Mouse (Mus musculus): ENCODE results near the gene Pla1a. TPM values are rescaled to one million over a fixed set of nuclear protein-coding genes. Genes with fewer than 3 reads are reported as not detected.

Gene Pla1a
- polyA plus RNA-seq, 1 experiment from 2014 or later = 1.6 TPM

DNA sequence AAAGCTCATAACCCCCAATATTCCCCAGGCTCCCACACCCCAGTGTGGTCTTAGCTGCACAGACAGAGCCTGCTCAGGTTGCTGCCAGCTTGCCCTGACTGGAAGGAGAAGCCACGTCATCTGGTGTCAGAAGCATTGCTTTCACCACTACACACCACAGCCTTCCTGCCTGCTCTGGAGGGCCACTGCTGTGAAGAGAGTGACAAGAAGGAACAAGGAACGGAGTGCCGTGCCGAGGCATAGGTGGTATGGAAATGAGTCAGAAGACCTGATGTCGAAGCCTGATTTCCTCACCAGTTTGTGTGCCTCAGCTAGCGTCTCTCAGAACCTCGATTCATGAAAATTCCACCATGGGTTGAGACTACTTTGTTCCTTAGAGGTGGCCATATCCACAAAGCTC lies 29.3 kb downstream of the Pla1a start:
- WGBS = 88% methylated on average over 7 of the region's 7 CpGs
- H3K4me2 ChIP-seq (replicated peaks; ENCODE audit: low read depth, low read length) = no peak overlapping the region
- peak; percentile 13 for DNase-seq (ENCODE audit: low spot score)

DNA sequence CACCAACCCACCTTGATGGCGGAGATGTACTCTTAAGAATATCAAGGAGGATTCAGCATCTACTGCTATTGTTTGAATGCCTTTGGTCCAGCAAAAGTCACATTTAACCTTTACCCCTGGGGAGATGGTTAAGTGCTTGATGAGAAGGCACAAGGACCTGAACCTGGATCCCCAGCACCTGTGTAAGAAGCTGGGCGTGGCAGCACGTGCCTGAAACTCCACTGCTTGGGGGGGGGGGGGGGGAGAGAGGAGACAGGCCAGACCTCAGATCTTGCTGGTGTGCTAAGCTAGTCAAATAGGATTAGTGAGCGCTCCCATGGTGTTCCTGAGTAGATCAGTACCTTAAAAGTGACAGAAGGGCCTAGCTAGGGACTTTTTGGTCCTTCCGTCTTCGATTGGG lies 31.5 kb downstream of the Pla1a start:
- 86% methylated on average over 5 of the region's 6 CpGs for WGBS
- Histone ChIP-seq H3K4me2 (replicated peaks; ENCODE audit: low read depth, low read length) (no peak overlapping the region), H3K27me3 (replicated peaks; ENCODE audit: insufficient read depth, low read length) (no peaks in the 10 kb centered on the region), H3K4me3 (ENCODE audit: low read depth, low read length) (no peak overlapping the region), H3K27ac (ENCODE audit: low read length) (no peak overlapping the region), H3K9ac (replicated peaks; ENCODE audit: low read depth) (no peak overlapping the region), H3K4me1 (ENCODE audit: insufficient read depth, low read depth, low read length) (peaks cover 7% of the 10 kb centered on the region; the same call in 1 of the 2 replicates), H3K36me3 (ENCODE audit: insufficient read depth, low read length) (no peaks in the 10 kb centered on the region), H3K9me3 (ENCODE audit: low read length) (no peaks in the 10 kb centered on the region)
- ATAC-seq = no peak
- no peak for DNase-seq (ENCODE audit: low spot score)
- no peak for TF ChIP-seq EP300 (IDR thresholded peaks at IDR 0.05)

More for the DNA sequence above, 29.3 kb downstream of the Pla1a start:
- H3K27me3 ChIP-seq (replicated peaks; ENCODE audit: insufficient read depth, low read length) = no peaks in the 10 kb centered on the region
- no peak overlapping the region for H3K4me3 ChIP-seq (ENCODE audit: low read depth, low read length)
- H3K36me3 ChIP-seq (ENCODE audit: insufficient read depth, low read length) = no peaks in the 10 kb centered on the region
- no peak for ATAC-seq
- H3K27ac ChIP-seq (ENCODE audit: low read length) = no peak overlapping the region
- H3K9me3 ChIP-seq (ENCODE audit: low read length) = no peaks in the 10 kb centered on the region
- peaks cover 7% of the 10 kb centered on the region; the same call in 1 of the 2 replicates for H3K4me1 ChIP-seq (ENCODE audit: insufficient read depth, low read depth, low read length)
- TF ChIP-seq CTCF (IDR thresholded peaks at IDR 0.05) (no peak), EP300 (IDR thresholded peaks at IDR 0.05) (no peak)
- no peak overlapping the region for H3K9ac ChIP-seq (replicated peaks; ENCODE audit: low read depth)

DNA sequence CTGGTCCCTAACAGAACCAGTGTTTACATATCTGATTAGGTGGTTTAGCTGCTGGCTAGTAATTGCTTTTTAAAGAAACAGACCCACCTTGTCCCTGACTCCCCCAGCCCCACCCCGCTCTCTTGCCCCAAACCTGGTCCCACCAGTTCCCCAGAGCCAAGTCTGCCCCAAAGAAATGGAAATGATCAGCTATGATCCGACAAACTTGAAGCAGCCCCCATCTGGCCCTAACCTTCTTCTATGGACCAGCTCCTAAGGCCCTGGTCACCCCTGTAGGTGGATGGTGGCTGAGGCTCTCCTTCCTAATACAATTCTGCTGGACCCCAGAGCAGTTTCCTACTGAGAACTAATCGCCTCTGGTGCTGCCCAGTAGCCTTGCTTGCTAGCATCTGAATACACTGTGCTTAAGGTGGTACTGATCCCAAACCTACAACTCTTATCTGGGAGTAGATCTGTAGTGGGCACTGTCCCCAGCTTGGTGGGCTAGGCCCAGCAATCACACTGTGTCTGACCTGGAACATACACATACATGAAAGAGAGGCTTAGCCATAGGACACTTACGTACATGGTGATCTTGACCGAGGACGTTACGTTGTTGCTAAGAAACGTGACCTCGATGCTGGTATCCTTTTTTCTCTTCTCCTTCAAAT lies 32.5 kb downstream of the Pla1a start:
- TF ChIP-seq CTCF (IDR thresholded peaks at IDR 0.05) (no peak), EP300 (IDR thresholded peaks at IDR 0.05) (no peak)
- Histone ChIP-seq H3K36me3 (ENCODE audit: insufficient read depth, low read length) (no peaks in the 10 kb centered on the region), H3K9me3 (ENCODE audit: low read length) (no peaks in the 10 kb centered on the region), H3K4me1 (ENCODE audit: insufficient read depth, low read depth, low read length) (peaks cover 7% of the 10 kb centered on the region; the same call in 1 of the 2 replicates), H3K27ac (ENCODE audit: low read length) (no peak overlapping the region), H3K27me3 (replicated peaks; ENCODE audit: insufficient read depth, low read length) (no peaks in the 10 kb centered on the region), H3K4me3 (ENCODE audit: low read depth, low read length) (peak overlapping the region; percentile 10; the same call in 1 of the 2 replicates), H3K4me2 (replicated peaks; ENCODE audit: low read depth, low read length) (peak overlapping the region; percentile 54), H3K9ac (replicated peaks; ENCODE audit: low read depth) (peak overlapping the region; percentile 36; the same call in 1 of the 2 replicates)
- DNase-seq (ENCODE audit: low spot score) (no peak), ATAC-seq (no peak)
- 70% methylated on average over 9 of the region's 9 CpGs for WGBS

DNA sequence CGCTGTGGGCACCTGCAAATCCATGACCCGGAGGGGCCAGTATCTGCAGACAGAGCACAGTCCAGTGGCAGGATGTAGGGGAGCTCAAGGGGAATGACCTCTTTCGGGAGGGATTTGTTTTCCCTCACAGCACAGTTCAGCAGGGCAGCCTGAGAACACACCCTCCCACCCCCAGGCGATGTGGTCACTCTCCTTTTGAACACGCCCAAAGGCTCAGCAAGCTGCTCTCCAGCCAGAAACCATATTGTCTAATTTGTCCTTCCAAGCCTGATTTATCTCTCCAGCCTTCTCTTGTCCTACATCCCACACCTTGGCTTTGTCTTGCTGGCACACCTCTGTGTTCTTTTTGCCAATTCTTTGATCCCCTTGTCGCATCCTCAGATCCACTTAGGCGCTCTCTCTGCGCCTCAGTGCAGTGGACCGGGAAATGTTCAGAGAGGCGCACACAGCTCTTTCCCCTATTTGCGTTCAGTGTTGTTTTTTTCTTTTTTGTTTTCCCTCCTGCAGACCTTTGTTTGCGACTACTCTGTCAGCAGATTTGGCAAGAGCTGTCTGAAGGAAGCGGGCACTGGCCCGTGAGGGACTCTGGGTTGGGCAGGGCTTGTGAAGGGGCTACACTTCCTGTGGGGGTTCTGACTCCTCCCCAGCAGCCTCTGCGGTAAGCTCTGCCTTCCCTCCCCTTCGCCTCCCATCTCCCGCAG lies 33.3 kb downstream of the Pla1a start:
- 13% methylated on average over 17 of the region's 17 CpGs for WGBS
- peak overlapping the region; percentile 66 for H3K27ac ChIP-seq (ENCODE audit: low read length)
- no peaks in the 10 kb centered on the region for H3K36me3 ChIP-seq (ENCODE audit: insufficient read depth, low read length)
- DNase-seq (ENCODE audit: low spot score) (peak; percentile 84), ATAC-seq (peak; percentile 81)
- no peaks in the 10 kb centered on the region for H3K9me3 ChIP-seq (ENCODE audit: low read length)
- H3K4me3 ChIP-seq (ENCODE audit: low read depth, low read length) = peak overlapping the region; percentile 10; the same call in 1 of the 2 replicates
- TF ChIP-seq CTCF (IDR thresholded peaks at IDR 0.05) = no peak
- TF ChIP-seq EP300 (IDR thresholded peaks at IDR 0.05) = peak; percentile 43; the same call in 1 of the 2 replicates
- H3K4me1 ChIP-seq (ENCODE audit: insufficient read depth, low read depth, low read length) = peaks cover 7% of the 10 kb centered on the region; the same call in 1 of the 2 replicates
- peak overlapping the region; percentile 54 for H3K4me2 ChIP-seq (replicated peaks; ENCODE audit: low read depth, low read length)
- no peaks in the 10 kb centered on the region for H3K27me3 ChIP-seq (replicated peaks; ENCODE audit: insufficient read depth, low read length)
- peak overlapping the region; percentile 36; the same call in 1 of the 2 replicates for H3K9ac ChIP-seq (replicated peaks; ENCODE audit: low read depth)

DNA sequence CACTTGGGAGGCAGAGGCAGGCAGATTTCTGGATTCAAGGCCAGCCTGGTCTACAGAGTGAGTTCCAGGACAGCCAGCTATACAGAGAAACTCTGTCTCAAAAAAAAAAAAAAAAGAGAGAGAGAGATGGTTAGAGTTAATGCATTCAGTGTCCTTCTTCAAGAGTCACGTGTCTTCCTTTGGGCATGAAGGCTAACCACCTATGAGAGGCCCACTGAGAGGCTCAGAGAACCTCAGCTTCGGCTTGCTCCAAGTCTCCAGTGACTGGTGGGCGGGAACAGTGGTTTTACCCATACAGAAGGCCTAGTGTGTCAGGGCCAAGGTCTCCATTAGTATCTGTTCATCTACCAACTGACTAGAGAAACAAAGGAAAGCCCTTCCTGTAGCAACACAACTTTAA lies 33.9 kb downstream of the Pla1a start:
- H3K27ac ChIP-seq (ENCODE audit: low read length) = peak overlapping the region; percentile 66
- TF ChIP-seq CTCF (IDR thresholded peaks at IDR 0.05) (no peak), EP300 (IDR thresholded peaks at IDR 0.05) (no peak)
- WGBS = 64% methylated on average over 3 of the region's 3 CpGs
- H3K4me2 ChIP-seq (replicated peaks; ENCODE audit: low read depth, low read length) = 0 out of 2 replicates have a peak overlapping the region, but pooled peaks have one; percentile 54
- no peak for DNase-seq (ENCODE audit: low spot score)
- ATAC-seq = peak; percentile 3; the same call in 1 of the 2 replicates
- H3K4me3 ChIP-seq (ENCODE audit: low read depth, low read length) = no peak overlapping the region
- H3K4me1 ChIP-seq (ENCODE audit: insufficient read depth, low read depth, low read length) = peaks cover 7% of the 10 kb centered on the region; the same call in 1 of the 2 replicates
- H3K9me3 ChIP-seq (ENCODE audit: low read length) = no peaks in the 10 kb centered on the region
- H3K36me3 ChIP-seq (ENCODE audit: insufficient read depth, low read length) = no peaks in the 10 kb centered on the region
- H3K27me3 ChIP-seq (replicated peaks; ENCODE audit: insufficient read depth, low read length) = no peaks in the 10 kb centered on the region
- H3K9ac ChIP-seq (replicated peaks; ENCODE audit: low read depth) = no peak overlapping the region

DNA sequence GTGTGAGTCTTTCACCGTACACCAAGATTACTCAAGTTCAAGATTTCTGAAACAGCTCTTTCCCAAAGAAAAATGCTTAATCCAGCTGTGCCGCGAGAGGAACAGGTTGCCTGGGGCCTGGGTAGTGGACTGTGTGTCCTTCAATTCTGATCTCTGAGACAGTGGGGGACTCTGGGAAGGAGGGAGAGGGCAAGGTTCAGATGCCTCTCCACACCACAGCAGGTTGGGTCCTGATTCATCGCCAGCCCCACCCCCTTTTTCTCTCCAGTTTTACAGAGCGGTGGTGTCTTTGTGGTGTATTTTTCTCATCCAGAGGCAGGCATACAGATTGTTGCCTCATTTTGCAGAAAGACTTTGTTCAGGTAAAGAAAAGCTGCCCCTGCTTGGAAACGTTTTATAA lies 34.7 kb downstream of the Pla1a start:
- ATAC-seq (no peak), DNase-seq (ENCODE audit: low spot score) (no peak)
- Histone ChIP-seq H3K9me3 (ENCODE audit: low read length) (no peaks in the 10 kb centered on the region), H3K27me3 (replicated peaks; ENCODE audit: insufficient read depth, low read length) (no peaks in the 10 kb centered on the region), H3K4me1 (ENCODE audit: insufficient read depth, low read depth, low read length) (peaks cover 7% of the 10 kb centered on the region; the same call in 1 of the 2 replicates), H3K36me3 (ENCODE audit: insufficient read depth, low read length) (no peaks in the 10 kb centered on the region), H3K4me2 (replicated peaks; ENCODE audit: low read depth, low read length) (no peak overlapping the region), H3K4me3 (ENCODE audit: low read depth, low read length) (no peak overlapping the region), H3K9ac (replicated peaks; ENCODE audit: low read depth) (no peak overlapping the region), H3K27ac (ENCODE audit: low read length) (no peak overlapping the region)
- WGBS = 88% methylated on average over 6 of the region's 6 CpGs
- TF ChIP-seq CTCF (IDR thresholded peaks at IDR 0.05) (no peak), EP300 (IDR thresholded peaks at IDR 0.05) (no peak)

Data from lung, postnatal 0 days (tissue).